ENCODE assay signal across 9 mouse cellular contexts in genomic region chr16:91045511-91045910, GRCm38 (mm10). TPM values are rescaled to one million over a fixed set of nuclear protein-coding genes. Genes with fewer than 3 reads are reported as not detected.
A peak's percentile ranks its signal among the peaks of the same experiment; 100 is the strongest.
DNase-seq lines count a peak whose midpoint lies in the region; ATAC-seq and TF ChIP-seq lines count a peak whose summit lies in the region.
"Had no signal": no experiment of that assay in that cellular context is flagged by ENCODE, and none has a peak within 500 bp of the region (broad histone marks: within the 10 kb centered on the region; RNA-seq: fewer than 3 reads in every experiment).

No protein-coding gene starts in this region.

- peak; percentile 43 to 66 (median 64) for TF ChIP-seq CTCF in MEL (IDR thresholded peaks at IDR 0.05 in 2 of 3, conservative IDR thresholded peaks at IDR 0.05 in 1 of 3; ENCODE audit: control insufficient read depth in 1 of 3, insufficient read depth in 1 of 3, low read depth in 2 of 3, low read length in 3 of 3, poor library complexity in 1 of 3, severe bottlenecking in 1 of 3)
- peak; percentile 69 for TF ChIP-seq CTCF in heart, adult 2 months (IDR thresholded peaks at IDR 0.05)
- peak; percentile 57 for TF ChIP-seq CTCF in left cerebral cortex, adult 2 months (IDR thresholded peaks at IDR 0.05)

- peak; percentile 57 for TF ChIP-seq RAD21 in MEL (IDR thresholded peaks at IDR 0.05; ENCODE audit: low read depth, low read length)

- H3K79me2 ChIP-seq in MEL (ENCODE audit: control insufficient read depth, insufficient read depth, low read length, poor library complexity): peaks cover 31% of the 10 kb centered on the region
- H3K79me2 ChIP-seq in heart, adult 2 months (replicated peaks; ENCODE audit: control insufficient read depth, insufficient read depth, low read length): no peaks in the 10 kb centered on the region; the same call in 1 of the 2 replicates

- intact Hi-C loops in heart, adult 2 months (cut with DNase I): no loop called here
- intact Hi-C loops in left cerebral cortex, adult 2 months (cut with DNase I): loop anchor here (2.0 to 10.0 kb wide), 2 partner anchors 35 to 599 kb away; partner anchors contain the start of genes Gart, Son and Synj1

- no peak overlapping the region for H3K9ac ChIP-seq in forebrain, embryonic 11.5 days (ENCODE audit: low read length)
- H3K9ac ChIP-seq in forebrain, embryonic 13.5 days: no peak overlapping the region
- no peak overlapping the region for H3K9ac ChIP-seq in MEL (ENCODE audit: control insufficient read depth, low read depth, low read length, poor library complexity, severe bottlenecking)
- H3K9ac ChIP-seq in heart, adult 2 months (ENCODE audit: low read depth, low read length): no peak overlapping the region

- no peak overlapping the region for H3K4me3 ChIP-seq in forebrain, embryonic 11.5 days (ENCODE audit: low read depth, low read length)
- H3K4me3 ChIP-seq in forebrain, embryonic 13.5 days: no peak overlapping the region
- no peak overlapping the region for H3K4me3 ChIP-seq in MEL (ENCODE audit: control insufficient read depth in 1 of 2, insufficient read depth in 1 of 2, low read depth in 2 of 2, low read length in 2 of 2)
- no peak overlapping the region for H3K4me3 ChIP-seq in heart, adult 2 months
- H3K4me3 ChIP-seq in left cerebral cortex, adult 2 months: no peak overlapping the region

- no peak for TF ChIP-seq POLR2A in MEL (IDR thresholded peaks at IDR 0.05; ENCODE audit: control insufficient read depth in 1 of 2, insufficient read depth in 1 of 2, low read depth in 1 of 2, low read length in 2 of 2, poor library complexity in 1 of 2)
- TF ChIP-seq POLR2A in heart, adult 2 months (IDR thresholded peaks at IDR 0.05; ENCODE audit: insufficient read depth, low read depth, low read length): no peak

- H3K4me1 ChIP-seq in forebrain, embryonic 11.5 days (replicated peaks; ENCODE audit: control insufficient read depth, insufficient read depth, low read length): peaks cover 2% of the 10 kb centered on the region; the same call in 1 of the 2 replicates
- H3K4me1 ChIP-seq in forebrain, embryonic 13.5 days: peaks cover 23% of the 10 kb centered on the region
- peaks cover 2 to 3% of the 10 kb centered on the region in 2 experiments; a peak in 1 of 4 replicates for H3K4me1 ChIP-seq in MEL (ENCODE audit: control insufficient read depth in 1 of 2, insufficient read depth in 2 of 2, low read length in 2 of 2)
- H3K4me1 ChIP-seq in heart, adult 2 months (ENCODE audit: control insufficient read depth, insufficient read depth, low read length): peaks cover 1% of the 10 kb centered on the region; the same call in 1 of the 2 replicates

- ATAC-seq in forebrain, embryonic 11.5 days (replicated peaks; ENCODE audit: low FRiP score): no peak
- no peak for ATAC-seq in forebrain, embryonic 13.5 days
- peak; percentile 21; the same call in 1 of the 2 replicates for ATAC-seq in megakaryocyte, adult 5-6 weeks (ENCODE audit: poor library complexity, severe bottlenecking)

- no peak overlapping the region; the same call in 1 of the 2 replicates for H3K4me2 ChIP-seq in forebrain, embryonic 11.5 days (ENCODE audit: low read depth, low read length, severe bottlenecking)
- no peak overlapping the region for H3K4me2 ChIP-seq in forebrain, embryonic 13.5 days

- no peaks in the 10 kb centered on the region for H3K36me3 ChIP-seq in forebrain, embryonic 11.5 days (ENCODE audit: control insufficient read depth, insufficient read depth, low read length)
- peaks cover 10% of the 10 kb centered on the region for H3K36me3 ChIP-seq in forebrain, embryonic 13.5 days (ENCODE audit: poor library complexity, severe bottlenecking)
- peaks cover 6 to 14% of the 10 kb centered on the region in 2 experiments for H3K36me3 ChIP-seq in MEL (ENCODE audit: control insufficient read depth in 1 of 2, insufficient read depth in 2 of 2, low read length in 2 of 2)
- peaks cover 4% of the 10 kb centered on the region; the same call in 1 of the 2 replicates for H3K36me3 ChIP-seq in heart, adult 2 months (ENCODE audit: control insufficient read depth, insufficient read depth, low read length)

- H3K27me3 ChIP-seq in forebrain, embryonic 11.5 days (ENCODE audit: control insufficient read depth, insufficient read depth, low read length): no peaks in the 10 kb centered on the region
- H3K27me3 ChIP-seq in forebrain, embryonic 13.5 days: 0 out of 2 replicates have a peak, but pooled peaks cover 4% of the 10 kb centered on the region
- no peaks in the 10 kb centered on the region for H3K27me3 ChIP-seq in MEL (ENCODE audit: control insufficient read depth in 1 of 2, insufficient read depth in 2 of 2, low read length in 2 of 2)
- no peaks in the 10 kb centered on the region for H3K27me3 ChIP-seq in heart, adult 2 months (ENCODE audit: control insufficient read depth, insufficient read depth, low read length)
- H3K27me3 ChIP-seq: midbrain, embryonic 12.5 days had no signal

- peak; percentile 81 for DNase-seq in forebrain, embryonic 11.5 days (ENCODE audit: low spot score)
- DNase-seq in MEL (ENCODE audit: low read depth, low spot score): peak; percentile 66
- peak; percentile 60 for DNase-seq in cerebellum, adult 9-11 months
- DNase-seq in heart, adult 2 months: peak; percentile 29 to 50
- no peak for DNase-seq in left cerebral cortex, adult 2 months (ENCODE audit: extremely low spot score in 1 of 2, low spot score in 2 of 2)
- peak; percentile 18 to 35 for DNase-seq in spleen, postnatal 36 days (ENCODE audit: low spot score in 2 of 2)

- no peak for TF ChIP-seq EP300 in MEL (IDR thresholded peaks at IDR 0.05; ENCODE audit: low read depth in 1 of 2, low read length in 2 of 2)
- TF ChIP-seq EP300 in heart, adult 2 months (IDR thresholded peaks at IDR 0.05; ENCODE audit: insufficient read depth, low read depth, low read length): no peak

- no peak overlapping the region for H3K27ac ChIP-seq in forebrain, embryonic 11.5 days (ENCODE audit: low read depth, low read length)
- no peak overlapping the region for H3K27ac ChIP-seq in forebrain, embryonic 13.5 days
- no peak overlapping the region for H3K27ac ChIP-seq in MEL (ENCODE audit: control insufficient read depth, low read depth, low read length)
- no peak overlapping the region for H3K27ac ChIP-seq in heart, adult 2 months
- H3K27ac ChIP-seq in left cerebral cortex, adult 2 months: no peak overlapping the region

- no peaks in the 10 kb centered on the region for H3K9me3 ChIP-seq in forebrain, embryonic 11.5 days (ENCODE audit: control insufficient read depth, low read length)
- H3K9me3 ChIP-seq in forebrain, embryonic 13.5 days (replicated peaks): no peaks in the 10 kb centered on the region
- H3K9me3 ChIP-seq in MEL (replicated peaks; ENCODE audit: insufficient read depth, low read length): no peaks in the 10 kb centered on the region
- H3K9me3 ChIP-seq: midbrain, embryonic 12.5 days had no signal

- 58% methylated on average over 8 of the region's 8 CpGs for WGBS in forebrain, embryonic 11.5 days
- WGBS in forebrain, embryonic 13.5 days: 59% methylated on average over 8 of the region's 8 CpGs
- 51% methylated on average over 8 of the region's 8 CpGs for WGBS in heart, adult 2 months

TF ChIP-seq in MEL, 35 proteins besides CTCF, POLR2A, EP300 and RAD21 (continues in another document):
- TF ChIP-seq MAZ (IDR thresholded peaks at IDR 0.05; ENCODE audit: low read depth, low read length): no peak
- no peak for TF ChIP-seq JUND (IDR thresholded peaks at IDR 0.05; ENCODE audit: low read depth, low read length)
- peak; percentile 38; the same call in 1 of the 2 replicates for TF ChIP-seq SIN3A (IDR thresholded peaks at IDR 0.05; ENCODE audit: low read length)
- no peak for TF ChIP-seq ETS1 (IDR thresholded peaks at IDR 0.05; ENCODE audit: low read depth, low read length)
- no peak for TF ChIP-seq CHD2 (IDR thresholded peaks at IDR 0.05; ENCODE audit: low read length)
- no peak for TF ChIP-seq ZMIZ1 (IDR thresholded peaks at IDR 0.05; ENCODE audit: low read depth, low read length)
- no peak for TF ChIP-seq CHD1 (IDR thresholded peaks at IDR 0.05; ENCODE audit: low read depth, low read length)
- no peak for TF ChIP-seq NRF1 (IDR thresholded peaks at IDR 0.05; ENCODE audit: insufficient read depth, low read depth, low read length, poor library complexity, severe bottlenecking)

RNA-seq across cellular contexts. Expression of gene Paxbp1, which starts 1.2 kb away (rescaled TPM):
- polyA plus RNA-seq in forebrain, embryonic 11.5 days (2014; fragmentation: Nextera tagmentation; extraction: Ambion mirVana): 93.0 and 109 TPM in 2 replicates
- polyA plus RNA-seq in forebrain, embryonic 13.5 days (2015; fragmentation: Nextera tagmentation; extraction: Ambion mirVana): 75.8 and 77.1 TPM in 2 replicates
- total RNA-seq in MEL (2012; rRNA removed): 23.8 and 26.3 TPM in 2 replicates
- 10 to 100 TPM in 1 of 2 experiments, not detected in 1; 49.6 TPM for polyA plus RNA-seq in MEL (2012; ENCODE audit: insufficient read depth in 1 of 2, insufficient read length in 2 of 2, low read depth in 1 of 2, low replicate concordance in 2 of 2, missing spikeins in 1 of 2)
- total RNA-seq in heart, adult 2 months (2021): 10 to 100 TPM; 11.6 to 12.0 TPM
- 10.2 and 27.2 TPM in 2 replicates for polyA plus RNA-seq in heart, adult 2 months (2012; rRNA removed)
- total RNA-seq in left cerebral cortex, adult 2 months (2021): 10 to 100 TPM; 66.1 to 76.5 TPM
- 71.3 and 81.9 TPM in 2 replicates for total RNA-seq in megakaryocyte, adult 5-6 weeks (2015)
- total RNA-seq in megakaryocyte, adult 5-6 weeks (2017): 68.3 and 79.2 TPM in 2 replicates

RNA-seq across cellular contexts. Expression of gene Synj1, which starts 34.4 kb away (rescaled TPM):
- 25.2 and 26.1 TPM in 2 replicates for polyA plus RNA-seq in forebrain, embryonic 11.5 days (2014; fragmentation: Nextera tagmentation; extraction: Ambion mirVana)
- polyA plus RNA-seq in forebrain, embryonic 13.5 days (2015; fragmentation: Nextera tagmentation; extraction: Ambion mirVana): 22.7 and 27.8 TPM in 2 replicates
- total RNA-seq in MEL (2012; rRNA removed): 5.0 and 8.8 TPM in 2 replicates
- polyA plus RNA-seq in MEL (2012; ENCODE audit: insufficient read depth in 1 of 2, insufficient read length in 2 of 2, low read depth in 1 of 2, low replicate concordance in 2 of 2, missing spikeins in 1 of 2): 10 to 100 TPM in 1 of 2 experiments, not detected in 1; 34.5 TPM
- 10 to 100 TPM; 28.7 to 28.9 TPM for total RNA-seq in heart, adult 2 months (2021)
- 21.2 and 23.4 TPM in 2 replicates for polyA plus RNA-seq in heart, adult 2 months (2012; rRNA removed)
- 100 to 1,000 TPM; 339 TPM for total RNA-seq in left cerebral cortex, adult 2 months (2021)
- total RNA-seq in megakaryocyte, adult 5-6 weeks (2015): 95.7 and 105 TPM in 2 replicates
- total RNA-seq in megakaryocyte, adult 5-6 weeks (2017): 44.6 and 61.5 TPM in 2 replicates

RNA-seq across cellular contexts. Expression of gene 4932438H23Rik, which starts 49.4 kb away (rescaled TPM):
- 0.17 TPM in 1 of 2 replicates, not detected in the other for polyA plus RNA-seq in forebrain, embryonic 11.5 days (2014; fragmentation: Nextera tagmentation; extraction: Ambion mirVana)
- 0.68 and 0.93 TPM in 2 replicates for polyA plus RNA-seq in forebrain, embryonic 13.5 days (2015; fragmentation: Nextera tagmentation; extraction: Ambion mirVana)
- not detected in 2 replicates for total RNA-seq in MEL (2012; rRNA removed)
- not detected for polyA plus RNA-seq in MEL (2012; ENCODE audit: insufficient read depth in 1 of 2, insufficient read length in 2 of 2, low read depth in 1 of 2, low replicate concordance in 2 of 2, missing spikeins in 1 of 2)
- total RNA-seq in heart, adult 2 months (2021): under 1 TPM in 1 of 2 experiments, not detected in 1; 0.14 TPM
- 0.06 and 0.12 TPM in 2 replicates for polyA plus RNA-seq in heart, adult 2 months (2012; rRNA removed)
- total RNA-seq in left cerebral cortex, adult 2 months (2021): under 1 TPM; 0.72 to 0.91 TPM
- 0.09 TPM in 1 of 2 replicates, not detected in the other for total RNA-seq in megakaryocyte, adult 5-6 weeks (2015)
- 0.12 and 0.15 TPM in 2 replicates for total RNA-seq in megakaryocyte, adult 5-6 weeks (2017)

Comparison
In these comparisons a context has a peak if more than half of its experiments do, and no peak if none do; other contexts are left out.
1. DNase-seq: peak in forebrain, embryonic 11.5 days (single experiment), MEL (single experiment), cerebellum, adult 9-11 months (single experiment), heart, adult 2 months (2 of 2) and spleen, postnatal 36 days (2 of 2); none in left cerebral cortex, adult 2 months (0 of 2).
2. Peak in every context shown above with its lines, with median percentiles within 50 percentile points of each other: CTCF ChIP-seq.